Mouse (Mus musculus): ENCODE results near the gene Tff1.

- peak; percentile 90 for TF ChIP-seq CTCF (IDR thresholded peaks at IDR 0.05; ENCODE audit: borderline replicate concordance, insufficient read depth, low read depth, low read length)
- TF ChIP-seq POLR2A (IDR thresholded peaks at IDR 0.05; ENCODE audit: borderline replicate concordance, insufficient read depth, low read length): no peak
Measured at GRCm38 (mm10) chr17:31119429-31119828, 45.6 kb downstream of the Tff1 start.
